Mouse (Mus musculus) neural tube, embryonic 11.5 days (tissue): Measurements from ENCODE around the gene Chchd6. TPM values are rescaled to one million over a fixed set of nuclear protein-coding genes. Genes with fewer than 3 reads are reported as not detected.

Source experiments
- ATAC-seq: fragments of 200-750 bp; cut with Nextera tagmentation; 2 replicates; pipeline ENCODE4 v1.8.0; 2017; ENCODE audit warnings: moderate number of reproducible peaks, mild to moderate bottlenecking, moderate TSS enrichment, moderate library complexity; ENCODE audit not compliant: insufficient read depth, low FRiP score, low TSS enrichment
- DNase-seq: peaks from one replicate; pipeline ENCODE4 v3.0.0-alpha.2; 2015; ENCODE audit warnings: low spot score
- H3K27ac ChIP-seq: fragments of 300-500 bp; sonication (generic); 2 replicates; pipeline ENCODE4 v1.5.1; 2014; ENCODE audit warnings: low read depth, mild to moderate bottlenecking, low read length
- H3K27me3 ChIP-seq: fragments of 300-500 bp; sonication (generic); 2 replicates; pipeline ENCODE4 v1.6.1; 2014; ENCODE audit warnings: mild to moderate bottlenecking, low read length, mixed read lengths; ENCODE audit not compliant: control insufficient read depth, insufficient read depth
- H3K36me3 ChIP-seq: fragments of 300-500 bp; sonication (generic); 2 replicates; pipeline ENCODE4 v1.6.1; 2014; ENCODE audit warnings: mild to moderate bottlenecking, low read length, moderate library complexity, mixed read lengths; ENCODE audit not compliant: control insufficient read depth, insufficient read depth
- H3K4me1 ChIP-seq: fragments of 300-500 bp; sonication (generic); 2 replicates; pipeline ENCODE4 v1.6.1; 2014; ENCODE audit warnings: low read length, mixed read lengths; ENCODE audit not compliant: control insufficient read depth, insufficient read depth
- H3K4me2 ChIP-seq: fragments of 300-500 bp; sonication (generic); 2 replicates; pipeline ENCODE4 v1.6.1; 2014; ENCODE audit warnings: low read depth, mild to moderate bottlenecking, moderate library complexity
- H3K4me3 ChIP-seq: fragments of 300-500 bp; sonication (generic); 2 replicates; pipeline ENCODE4 v1.5.1; 2014; ENCODE audit warnings: low read depth, low read length
- H3K9ac ChIP-seq: fragments of 300-500 bp; sonication (generic); 2 replicates; pipeline ENCODE4 v1.6.1; 2014; ENCODE audit warnings: mild to moderate bottlenecking, low read length
- H3K9me3 ChIP-seq: fragments of 300-500 bp; sonication (generic); 2 replicates; pipeline ENCODE4 v1.6.1; 2016; ENCODE audit warnings: low read length; ENCODE audit not compliant: control insufficient read depth
- WGBS: fragments of 180-500 bp; shearing (Covaris S2); extraction: QIAGEN DNeasy Blood & Tissue Kit; methylation state at CpG from one replicate; pipeline ENCODE4 v1.1.7; 2014; 5-methylcytosine and 5-hydroxymethylcytosine counted together
- polyA plus RNA-seq: library from polyadenylated mRNA; unstranded; fragments of >200 nt; fragmentation: Nextera tagmentation; extraction: Ambion mirVana; gene quantifications from 2 replicates; pipeline ENCODE4 v1.2.1, GENCODE M21; 2014

The Chchd6 gene
- polyA plus RNA-seq, 1 experiment from 2014 or later = 84.4 TPM

DNA sequence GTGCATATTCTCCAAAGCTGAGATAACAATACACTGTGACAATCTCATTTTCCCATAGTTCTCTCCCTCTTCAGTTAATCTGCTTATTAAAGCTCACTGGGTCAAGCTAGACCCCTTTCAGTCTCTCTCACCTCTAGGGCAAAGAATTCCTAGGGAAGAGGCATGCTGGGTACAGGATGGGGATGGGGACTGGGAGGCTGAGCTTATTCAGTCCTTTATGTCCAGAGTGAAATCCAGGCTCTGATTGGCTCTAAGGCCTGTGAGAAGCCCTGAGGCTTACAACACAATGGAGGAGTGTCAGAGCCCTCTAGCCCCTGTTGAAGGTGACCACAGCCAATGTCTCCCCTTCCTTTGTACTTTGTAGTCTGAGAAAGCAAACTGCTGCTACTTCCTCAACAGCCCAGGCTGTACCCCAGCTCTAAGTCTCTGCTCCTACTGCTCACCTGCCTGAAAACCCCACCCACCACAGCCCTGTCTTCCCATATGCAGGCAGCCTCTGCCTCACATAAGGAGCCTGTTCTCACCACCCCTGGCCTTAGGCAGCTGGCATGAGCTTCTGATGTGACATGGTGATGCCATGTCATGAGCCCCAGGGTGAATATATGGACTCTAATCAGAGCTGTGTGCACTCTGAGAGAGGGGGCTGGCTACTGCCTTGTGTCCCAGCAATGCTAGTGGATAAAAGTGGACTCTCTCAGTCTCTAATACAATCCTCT lies 22.4 kb downstream of the Chchd6 start:
- no peak overlapping the region for H3K4me2 ChIP-seq
- H3K9me3 ChIP-seq = no peaks in the 10 kb centered on the region
- H3K27me3 ChIP-seq = no peaks in the 10 kb centered on the region
- H3K9ac ChIP-seq = no peak overlapping the region
- no peak overlapping the region for H3K27ac ChIP-seq
- ATAC-seq (no peak), DNase-seq (no peak)
- H3K4me3 ChIP-seq = no peak overlapping the region
- no peaks in the 10 kb centered on the region for H3K36me3 ChIP-seq
- H3K4me1 ChIP-seq = no peaks in the 10 kb centered on the region

DNA sequence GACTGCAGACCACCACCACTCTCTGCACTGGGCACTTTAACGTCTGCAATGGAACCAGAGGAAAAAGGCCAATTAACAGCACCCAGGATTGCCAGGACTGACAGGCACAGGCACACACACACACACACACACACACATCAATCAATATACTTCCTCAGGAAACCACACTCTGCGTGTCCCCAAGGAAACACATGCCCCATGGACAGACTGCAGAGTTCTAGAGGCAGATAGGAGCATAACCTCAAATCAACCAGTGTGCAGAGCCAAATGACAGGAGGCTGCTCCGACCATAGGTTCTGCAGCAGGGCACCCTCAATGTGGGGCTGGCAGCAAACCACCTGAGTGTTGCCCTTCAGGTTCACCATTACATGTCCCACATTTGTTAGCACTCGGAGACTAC lies 26.1 kb downstream of the Chchd6 start:
- H3K36me3 ChIP-seq = no peaks in the 10 kb centered on the region; the same call in 1 of the 2 replicates
- no peaks in the 10 kb centered on the region for H3K4me1 ChIP-seq
- DNase-seq (no peak), ATAC-seq (no peak)
- H3K9ac ChIP-seq = no peak overlapping the region
- no peaks in the 10 kb centered on the region for H3K9me3 ChIP-seq
- no peak overlapping the region for H3K4me3 ChIP-seq
- H3K4me2 ChIP-seq = no peak overlapping the region
- no peak overlapping the region for H3K27ac ChIP-seq
- WGBS = 80% methylated on average over 4 of the region's 4 CpGs
- H3K27me3 ChIP-seq = no peaks in the 10 kb centered on the region

DNA sequence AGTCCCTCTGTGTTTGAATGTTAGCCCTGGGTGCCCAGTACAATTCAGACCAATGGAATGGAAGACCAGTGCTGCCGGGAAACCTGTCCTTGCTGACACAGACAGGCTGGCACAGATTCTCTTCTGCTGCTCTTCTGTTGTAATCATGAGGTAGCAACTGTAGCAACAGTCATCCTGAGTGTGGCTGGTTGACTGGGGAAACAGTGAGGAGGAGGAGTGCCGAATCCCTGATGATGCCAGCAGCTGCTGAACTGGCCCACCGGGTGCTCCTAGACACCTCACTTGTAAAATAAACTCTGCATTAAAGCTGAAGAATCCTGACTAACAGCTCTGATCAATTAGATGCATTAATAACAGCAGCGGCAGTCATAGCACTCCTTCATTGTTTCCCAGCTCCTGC lies 28.7 kb downstream of the Chchd6 start:
- Histone ChIP-seq H3K27me3 (no peaks in the 10 kb centered on the region), H3K9me3 (no peaks in the 10 kb centered on the region), H3K4me3 (no peak overlapping the region), H3K27ac (no peak overlapping the region), H3K36me3 (no peaks in the 10 kb centered on the region; the same call in 1 of the 2 replicates), H3K9ac (no peak overlapping the region), H3K4me2 (no peak overlapping the region), H3K4me1 (no peaks in the 10 kb centered on the region)
- DNase-seq (no peak), ATAC-seq (no peak)
- 60% methylated on average over 4 of the region's 4 CpGs for whole genome bisulfite sequencing

DNA sequence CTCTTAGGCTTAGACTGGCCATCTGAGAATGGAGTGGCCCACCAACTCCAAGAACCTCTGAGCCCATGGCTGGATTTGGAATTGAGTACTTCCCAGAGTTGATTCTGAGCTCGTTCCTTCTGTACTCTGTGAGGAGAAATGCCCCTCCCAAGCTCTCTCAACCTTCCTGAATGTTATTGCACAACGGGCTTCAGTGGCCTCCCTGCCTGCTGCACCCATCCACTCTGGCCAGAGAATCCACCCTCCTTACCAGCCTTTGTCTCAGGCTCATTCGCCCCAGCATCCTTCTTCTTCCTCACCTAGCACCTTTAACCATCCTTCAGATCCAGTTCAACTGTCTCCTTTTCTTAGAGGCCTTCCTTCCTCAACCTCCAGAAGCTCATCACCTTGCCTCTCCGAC lies 32.1 kb downstream of the Chchd6 start:
- no peaks in the 10 kb centered on the region for H3K9me3 ChIP-seq
- H3K4me3 ChIP-seq = no peak overlapping the region
- no peak overlapping the region for H3K9ac ChIP-seq
- no peaks in the 10 kb centered on the region; the same call in 1 of the 2 replicates for H3K36me3 ChIP-seq
- 83% methylated on average over 4 of the region's 4 CpGs for WGBS
- no peak overlapping the region for H3K27ac ChIP-seq
- no peak for DNase-seq
- no peak overlapping the region for H3K4me2 ChIP-seq
- H3K4me1 ChIP-seq = no peaks in the 10 kb centered on the region
- no peak for ATAC-seq
- H3K27me3 ChIP-seq = no peaks in the 10 kb centered on the region

DNA sequence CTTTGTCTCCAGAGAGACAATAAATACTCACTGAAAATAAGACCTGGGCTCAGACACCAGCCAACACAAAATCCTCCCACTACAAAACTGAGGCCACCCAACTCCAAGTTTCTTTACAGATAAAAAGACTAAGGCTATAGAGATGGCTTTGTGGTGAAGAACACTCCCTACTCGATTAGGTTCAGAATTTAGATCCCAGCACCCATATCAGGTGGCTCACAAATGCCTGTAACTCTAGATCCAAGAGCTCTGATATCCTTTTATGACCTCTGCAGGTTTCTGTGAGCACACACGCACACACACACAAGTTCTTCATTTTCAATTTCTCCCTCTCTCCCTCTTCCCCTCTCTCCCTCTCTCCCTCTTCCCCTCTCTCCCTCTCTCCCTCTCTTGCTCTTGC lies 34.6 kb downstream of the Chchd6 start:
- ATAC-seq (no peak), DNase-seq (no peak)
- 73% methylated on average over 2 of the region's 2 CpGs for WGBS
- Histone ChIP-seq H3K27ac (no peak overlapping the region), H3K36me3 (no peaks in the 10 kb centered on the region), H3K4me3 (no peak overlapping the region), H3K4me2 (no peak overlapping the region), H3K4me1 (no peaks in the 10 kb centered on the region), H3K9ac (no peak overlapping the region), H3K9me3 (no peaks in the 10 kb centered on the region), H3K27me3 (no peaks in the 10 kb centered on the region)

DNA sequence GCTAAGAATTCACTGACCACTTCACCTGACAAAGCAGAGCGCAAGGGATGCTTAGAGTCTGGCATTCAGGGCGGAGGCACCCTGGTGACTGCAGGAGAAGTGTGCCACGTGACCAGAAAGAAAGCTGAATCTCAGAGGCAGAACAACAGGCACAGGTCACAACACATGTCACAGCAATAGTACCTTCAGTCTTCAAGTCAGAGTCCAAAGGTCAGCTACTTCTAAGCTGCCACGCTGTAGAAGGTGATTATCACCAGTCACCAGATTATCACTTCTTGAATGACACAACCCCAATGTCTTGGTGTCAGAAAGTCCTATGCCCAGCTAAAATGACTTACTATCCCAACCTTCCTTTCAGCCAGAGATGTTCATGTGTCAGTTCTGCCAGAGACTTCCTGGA lies 37.8 kb downstream of the Chchd6 start:
- Histone ChIP-seq H3K36me3 (no peaks in the 10 kb centered on the region), H3K4me3 (no peak overlapping the region), H3K4me1 (no peaks in the 10 kb centered on the region), H3K4me2 (no peak overlapping the region), H3K9ac (no peak overlapping the region), H3K27me3 (no peaks in the 10 kb centered on the region), H3K9me3 (no peaks in the 10 kb centered on the region), H3K27ac (no peak overlapping the region)
- WGBS = 88% methylated on average over 4 of the region's 4 CpGs
- DNase-seq = no peak
- no peak for ATAC-seq

DNA sequence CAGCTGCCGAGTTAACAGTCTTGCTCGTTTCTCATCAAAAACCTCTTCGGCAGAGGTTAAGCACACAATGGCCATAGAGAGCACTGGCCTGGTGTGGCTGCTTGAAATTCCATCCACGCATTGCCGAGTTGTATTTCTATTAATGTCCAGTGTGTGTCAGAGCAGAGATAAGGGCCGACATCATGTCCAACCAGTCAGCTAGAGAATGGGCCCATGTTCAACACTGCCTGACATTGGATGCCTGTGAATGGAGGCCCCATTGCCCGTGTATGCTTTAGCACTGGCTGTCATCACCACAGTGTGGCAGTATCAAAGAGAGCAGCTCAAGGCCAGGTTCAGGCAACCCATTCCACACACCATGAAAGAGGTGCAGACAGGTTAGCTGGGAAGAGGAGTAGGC lies 38.9 kb downstream of the Chchd6 start:
- Histone ChIP-seq H3K4me2 (no peak overlapping the region), H3K4me1 (no peaks in the 10 kb centered on the region), H3K27me3 (no peaks in the 10 kb centered on the region), H3K4me3 (no peak overlapping the region), H3K9me3 (no peaks in the 10 kb centered on the region), H3K9ac (no peak overlapping the region), H3K27ac (no peak overlapping the region), H3K36me3 (no peaks in the 10 kb centered on the region)
- 79% methylated on average over 7 of the region's 7 CpGs for WGBS
- ATAC-seq (no peak), DNase-seq (no peak)

DNA sequence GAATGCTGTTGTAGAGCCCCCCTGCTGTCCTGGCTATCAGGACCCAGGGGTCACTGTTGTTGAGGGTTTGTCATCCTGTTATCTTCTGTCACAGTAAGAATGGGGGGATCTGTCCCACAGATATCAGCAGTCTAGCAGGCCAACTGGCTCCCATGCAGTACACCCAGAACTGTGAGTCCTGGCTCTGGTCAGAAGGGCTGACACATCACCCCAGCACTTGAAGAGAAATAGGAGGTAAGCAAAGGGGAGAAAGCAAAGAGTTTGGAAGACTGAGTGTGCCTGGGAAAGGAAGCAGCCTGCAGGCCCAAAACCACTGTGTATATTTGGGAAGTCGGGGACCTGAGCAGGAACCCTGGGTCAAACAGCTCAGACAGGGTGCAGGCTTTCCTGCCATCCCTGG lies 39.5 kb downstream of the Chchd6 start:
- no peak overlapping the region for H3K27ac ChIP-seq
- H3K9ac ChIP-seq = no peak overlapping the region
- no peaks in the 10 kb centered on the region for H3K9me3 ChIP-seq
- H3K36me3 ChIP-seq = no peaks in the 10 kb centered on the region
- H3K4me3 ChIP-seq = no peak overlapping the region
- no peak overlapping the region for H3K4me2 ChIP-seq
- H3K4me1 ChIP-seq = no peaks in the 10 kb centered on the region
- no peaks in the 10 kb centered on the region for H3K27me3 ChIP-seq
- ATAC-seq = no peak
- no peak for DNase-seq
- WGBS = 88% methylated on average over 1 of the region's 1 CpGs

DNA sequence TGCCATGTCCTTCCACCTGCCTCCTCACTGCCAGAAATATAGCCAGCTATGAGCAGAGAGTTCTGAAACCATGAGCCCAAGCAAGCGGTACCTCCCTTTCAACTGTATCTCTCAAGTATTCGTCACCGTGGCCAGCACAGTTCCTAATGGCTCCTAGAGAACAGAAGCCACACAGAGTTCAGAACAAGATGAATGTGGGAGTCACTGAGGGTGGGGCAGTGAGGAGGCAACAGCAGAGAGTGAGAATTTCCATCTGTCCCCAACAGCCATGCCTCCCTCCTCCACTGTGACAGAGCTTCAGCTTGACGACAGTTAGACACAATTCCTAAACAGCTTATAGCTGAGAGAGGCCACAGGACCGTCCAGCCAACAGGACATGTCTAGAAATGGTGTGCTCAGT lies 41.4 kb downstream of the Chchd6 start:
- H3K4me1 ChIP-seq = no peaks in the 10 kb centered on the region
- WGBS = 83% methylated on average over 5 of the region's 5 CpGs
- DNase-seq (no peak), ATAC-seq (no peak)
- no peaks in the 10 kb centered on the region for H3K36me3 ChIP-seq
- H3K4me2 ChIP-seq = no peak overlapping the region
- H3K4me3 ChIP-seq = no peak overlapping the region
- no peak overlapping the region for H3K27ac ChIP-seq
- H3K9ac ChIP-seq = no peak overlapping the region
- H3K27me3 ChIP-seq = no peaks in the 10 kb centered on the region
- no peaks in the 10 kb centered on the region for H3K9me3 ChIP-seq
